Mouse (Mus musculus) heart, embryonic 16.5 days (tissue): ENCODE results near the gene Nop2. TPM values are rescaled to one million over a fixed set of nuclear protein-coding genes. Genes with fewer than 3 reads are reported as not detected.
A peak's percentile ranks its signal among the peaks of the same experiment; 100 is the strongest.

Experiments
- ATAC-seq: fragments of 200-750 bp; cut with Nextera tagmentation; replicated peaks from 2 replicates; pipeline ENCODE4 v1.8.0; 2017; ENCODE audit warnings: moderate number of reproducible peaks; ENCODE audit not compliant: insufficient read depth, low FRiP score; ENCODE audit errors: extremely low read depth
- H3K27ac ChIP-seq: fragments of 300-500 bp; sonication (generic); 2 replicates; pipeline ENCODE4 v1.5.1; 2014; ENCODE audit warnings: mild to moderate bottlenecking, low read length, control low read depth, moderate library complexity
- H3K27me3 ChIP-seq: fragments of 300-500 bp; sonication (generic); 2 replicates; pipeline ENCODE4 v1.6.1; 2014; ENCODE audit warnings: low read length, mixed read lengths; ENCODE audit not compliant: control insufficient read depth, insufficient read depth
- H3K36me3 ChIP-seq: fragments of 300-500 bp; sonication (generic); 2 replicates; pipeline ENCODE4 v1.6.1; 2014; ENCODE audit not compliant: control insufficient read depth, insufficient read depth
- H3K4me1 ChIP-seq: fragments of 300-500 bp; sonication (generic); 2 replicates; pipeline ENCODE4 v1.6.1; 2014; ENCODE audit warnings: low read length, mixed read lengths; ENCODE audit not compliant: control insufficient read depth, insufficient read depth
- H3K4me2 ChIP-seq: fragments of 300-500 bp; sonication (generic); 2 replicates; pipeline ENCODE4 v1.6.1; 2014; ENCODE audit warnings: low read depth, mild to moderate bottlenecking, control low read depth, low read length
- H3K4me3 ChIP-seq: fragments of 300-500 bp; sonication (generic); 2 replicates; pipeline ENCODE4 v1.5.1; 2014; ENCODE audit warnings: mild to moderate bottlenecking, control low read depth, low read length
- H3K9ac ChIP-seq: fragments of 300-500 bp; sonication (generic); 2 replicates; pipeline ENCODE4 v1.6.1; 2014; ENCODE audit warnings: low read length, control low read depth
- H3K9me3 ChIP-seq: fragments of 300-500 bp; sonication (generic); replicated peaks from 2 replicates; pipeline ENCODE4 v1.6.1; 2016; ENCODE audit warnings: low read length; ENCODE audit not compliant: control insufficient read depth
- WGBS: fragments of 180-500 bp; shearing (Covaris S2); extraction: QIAGEN DNeasy Blood & Tissue Kit; methylation state at CpG from one replicate; pipeline ENCODE4 v1.1.7; 2014; 5-methylcytosine and 5-hydroxymethylcytosine counted together
- polyA plus RNA-seq: library from polyadenylated mRNA; unstranded; fragments of >200 nt; fragmentation: Nextera tagmentation; extraction: Ambion mirVana; gene quantifications from 2 replicates; pipeline ENCODE4 v1.2.1, GENCODE M21; 2015

Gene Nop2
- polyA plus RNA-seq, 1 experiment from 2014 or later, result 45.8 TPM

DNA sequence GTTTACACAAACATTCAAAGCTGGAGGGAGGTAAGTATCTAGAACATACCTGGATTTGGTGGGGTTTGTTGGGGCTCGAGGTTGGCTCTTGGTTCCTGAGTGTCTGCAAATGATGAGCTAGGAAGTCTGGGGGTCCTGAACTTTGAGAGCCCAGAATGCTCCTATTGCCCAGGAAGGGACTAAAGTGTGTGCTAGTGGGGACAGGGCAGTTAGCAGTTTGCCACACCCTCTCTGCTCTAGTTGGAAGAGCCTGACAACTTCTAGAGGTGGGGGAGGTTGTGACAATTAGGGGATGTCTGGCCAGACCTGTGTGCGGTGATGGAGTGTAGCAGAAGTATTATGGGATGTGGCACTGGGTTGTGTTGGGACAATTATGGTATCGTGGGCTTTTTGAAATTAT, 36.9 kb upstream of the Nop2 start:
- H3K4me1 ChIP-seq, result peaks cover 34% of the 10 kb centered on the region
- WGBS, result 50% methylated on average over 3 of the region's 3 CpGs
- H3K36me3 ChIP-seq, result no peaks in the 10 kb centered on the region
- H3K4me3 ChIP-seq, result no peak overlapping the region
- no peaks in the 10 kb centered on the region for H3K27me3 ChIP-seq
- no peaks in the 10 kb centered on the region for H3K9me3 ChIP-seq
- peak overlapping the region; percentile 98 for H3K27ac ChIP-seq
- ATAC-seq, result no peak
- H3K4me2 ChIP-seq, result no peak overlapping the region
- no peak overlapping the region for H3K9ac ChIP-seq

DNA sequence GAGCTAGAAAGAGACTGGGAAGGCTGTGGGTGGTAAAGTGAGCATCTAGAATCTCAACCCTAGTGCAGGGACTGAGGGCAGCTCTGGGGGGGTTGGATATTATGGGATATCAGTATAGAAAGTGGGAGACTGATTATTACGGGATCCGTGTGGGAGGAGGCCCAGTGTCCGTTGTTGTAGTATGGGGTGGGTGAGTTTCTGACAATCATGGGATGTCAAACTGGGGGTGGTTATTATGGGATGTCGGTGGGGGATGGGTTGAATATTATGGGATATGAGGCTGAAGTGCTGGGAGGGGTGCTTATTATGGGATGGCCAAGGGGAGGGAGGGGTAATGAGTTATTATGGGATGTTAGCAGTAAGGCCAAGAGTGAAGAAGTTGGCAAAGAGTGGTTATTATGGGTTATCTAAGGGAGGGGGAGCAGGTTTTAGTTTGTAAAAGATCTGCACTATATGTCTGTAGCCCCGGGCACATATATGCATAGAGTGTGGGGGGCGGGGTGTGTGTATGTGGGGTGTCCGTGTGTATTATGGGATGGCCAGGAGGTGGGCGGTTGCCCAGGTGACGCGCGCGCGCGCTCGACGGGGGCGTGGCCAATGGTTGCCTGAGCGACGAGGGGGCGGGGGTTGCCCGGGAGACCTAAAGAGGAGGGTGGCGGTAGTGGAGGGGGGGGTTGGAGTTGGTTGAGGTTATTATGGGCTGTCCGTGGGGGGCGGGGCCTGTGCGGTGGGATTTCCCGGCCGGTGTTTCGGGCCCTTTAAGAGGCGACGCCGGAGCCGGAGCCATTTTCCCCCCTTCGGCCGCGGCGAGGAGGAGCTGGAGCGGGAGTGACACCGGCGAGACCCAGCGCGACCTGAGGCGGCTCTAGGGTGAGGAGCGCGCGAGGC, 36.1 kb upstream of the Nop2 start, which contains the start of gene Chd4:
TSS of gene Chd4 (plus strand) at position 591 of the 888 bp plus-strand sequence.
- H3K4me2 ChIP-seq, result peak within 1 kb of the TSS; percentile 96
- H3K4me3 ChIP-seq, result peak within 1 kb of the TSS; percentile 91
- H3K9me3 ChIP-seq, result no peaks in the 10 kb centered on the region
- H3K27me3 ChIP-seq, result no peaks in the 10 kb centered on the region
- H3K9ac ChIP-seq, result peak within 1 kb of the TSS; percentile 96
- 4% methylated on average over 36 of the region's 45 CpGs for WGBS
- H3K4me1 ChIP-seq, result peaks cover 32% of the 10 kb centered on the region
- H3K36me3 ChIP-seq, result peaks cover 5% of the 10 kb centered on the region; the same call in 1 of the 2 replicates
- ATAC-seq, result peak; percentile 72
- H3K27ac ChIP-seq, result peak within 1 kb of the TSS; percentile 98

- Histone ChIP-seq H3K4me1 (peaks cover 29% of the 10 kb centered on the region), H3K4me3 (peak overlapping the region; percentile 91), H3K27ac (peak overlapping the region; percentile 98), H3K36me3 (peaks cover 11% of the 10 kb centered on the region), H3K9me3 (no peaks in the 10 kb centered on the region), H3K4me2 (peak overlapping the region; percentile 96), H3K9ac (peak overlapping the region; percentile 96), H3K27me3 (no peaks in the 10 kb centered on the region)
- peak; percentile 5; the same call in 1 of the 2 replicates for ATAC-seq
- under 1% methylated on average over 27 of the region's 32 CpGs for WGBS
Observed at GRCm38 (mm10) chr6:125096279-125096596, 35.5 kb upstream of the Nop2 start.

- peak overlapping the region; percentile 96 for H3K4me2 ChIP-seq
- no peaks in the 10 kb centered on the region for H3K9me3 ChIP-seq
- H3K9ac ChIP-seq, result peak overlapping the region; percentile 96
- H3K27ac ChIP-seq, result peak overlapping the region; percentile 98
- ATAC-seq, result peak; percentile 46
- 1% methylated on average over 44 of the region's 44 CpGs for WGBS
- H3K4me3 ChIP-seq, result peak overlapping the region; percentile 91
- peaks cover 29% of the 10 kb centered on the region for H3K4me1 ChIP-seq
- no peaks in the 10 kb centered on the region for H3K27me3 ChIP-seq
- peaks cover 16% of the 10 kb centered on the region for H3K36me3 ChIP-seq
Observed at GRCm38 (mm10) chr6:125096597-125097345, 34.9 kb upstream of the Nop2 start.

GRCm38 (mm10) chr6:125097346-125097689, 34.4 kb upstream of the Nop2 start:
- Histone ChIP-seq H3K27me3 (no peaks in the 10 kb centered on the region), H3K4me2 (peak overlapping the region; percentile 96), H3K9me3 (no peaks in the 10 kb centered on the region), H3K9ac (peak overlapping the region; percentile 96), H3K36me3 (peaks cover 22% of the 10 kb centered on the region), H3K27ac (peak overlapping the region; percentile 98), H3K4me1 (peaks cover 29% of the 10 kb centered on the region), H3K4me3 (peak overlapping the region; percentile 91)
- 1% methylated on average over 12 of the region's 12 CpGs for WGBS
- no peak for ATAC-seq

DNA sequence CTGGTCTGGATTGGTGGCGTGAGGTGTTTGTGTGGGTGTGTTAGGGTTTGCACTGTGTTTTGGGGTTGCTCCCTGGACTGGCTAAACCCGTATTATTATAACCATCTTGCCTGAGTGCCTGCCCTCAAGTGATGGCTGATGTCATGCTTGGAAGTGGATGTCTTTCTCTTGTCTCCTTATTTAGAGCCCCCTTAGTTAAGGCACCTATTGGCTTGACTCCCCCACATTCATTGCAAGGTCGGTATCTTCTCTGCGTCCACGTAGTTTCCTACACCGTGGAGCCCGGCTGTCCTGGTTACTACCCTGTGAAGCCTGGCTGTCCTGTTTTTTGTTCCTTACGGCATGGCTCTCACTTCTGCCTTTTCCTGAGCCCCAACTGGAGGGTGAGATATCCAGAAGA, 33.8 kb upstream of the Nop2 start:
- Histone ChIP-seq H3K36me3 (peaks cover 28% of the 10 kb centered on the region), H3K9ac (peak overlapping the region; percentile 96), H3K27ac (peak overlapping the region; percentile 98; the same call in 1 of the 2 replicates), H3K4me2 (peak overlapping the region; percentile 96), H3K27me3 (no peaks in the 10 kb centered on the region), H3K4me3 (peak overlapping the region; percentile 91), H3K9me3 (no peaks in the 10 kb centered on the region), H3K4me1 (peaks cover 29% of the 10 kb centered on the region)
- no peak for ATAC-seq
- 28% methylated on average over 8 of the region's 8 CpGs for WGBS

GRCm38 (mm10) chr6:125098513-125098912, 33.2 kb upstream of the Nop2 start:
- 31% methylated on average over 3 of the region's 3 CpGs for WGBS
- H3K4me2 ChIP-seq, result peak overlapping the region; percentile 96
- no peaks in the 10 kb centered on the region for H3K9me3 ChIP-seq
- H3K4me1 ChIP-seq, result peaks cover 29% of the 10 kb centered on the region
- peak overlapping the region; percentile 52; the same call in 1 of the 2 replicates for H3K27ac ChIP-seq
- ATAC-seq, result no peak
- peak overlapping the region; percentile 96 for H3K9ac ChIP-seq
- peaks cover 34% of the 10 kb centered on the region for H3K36me3 ChIP-seq
- H3K27me3 ChIP-seq, result no peaks in the 10 kb centered on the region
- peak overlapping the region; percentile 91 for H3K4me3 ChIP-seq

- H3K4me3 ChIP-seq, result peak overlapping the region; percentile 11
- no peak for ATAC-seq
- peaks cover 40% of the 10 kb centered on the region for H3K36me3 ChIP-seq
- peak overlapping the region; percentile 50; the same call in 1 of the 2 replicates for H3K27ac ChIP-seq
- no peaks in the 10 kb centered on the region for H3K9me3 ChIP-seq
- H3K27me3 ChIP-seq, result no peaks in the 10 kb centered on the region
- 40% methylated on average over 5 of the region's 5 CpGs for WGBS
- H3K9ac ChIP-seq, result peak overlapping the region; percentile 96
- H3K4me1 ChIP-seq, result peaks cover 32% of the 10 kb centered on the region
- peak overlapping the region; percentile 96 for H3K4me2 ChIP-seq
Observed at GRCm38 (mm10) chr6:125099421-125099971, 32.2 kb upstream of the Nop2 start.
